Mouse (Mus musculus) 3134 (cell line): ENCODE data around the gene H2afy2.

Experiments used
- DNase-seq: peaks from one replicate; pipeline ENCODE4 v3.0.0-alpha.2; 2011; ENCODE audit warnings: low spot score; ENCODE audit not compliant: insufficient read length; ENCODE audit errors: extremely low read depth

Gene H2afy2

GRCm38 (mm10) chr10:61783621-61784251, at the start of gene H2afy2:
Gene H2afy2 (minus strand): TSS chr10:61784147.
- DNase-seq: no peak

GRCm38 (mm10) chr10:61832713-61833112, 48.8 kb upstream of the H2afy2 start:
- DNase-seq: no peak

GRCm38 (mm10) chr10:61831741-61832140, 47.8 kb upstream of the H2afy2 start:
- no peak for DNase-seq

GRCm38 (mm10) chr10:61831251-61831650, 47.3 kb upstream of the H2afy2 start:
- no peak for DNase-seq

- DNase-seq: no peak
These were observed 46.9 kb upstream of the H2afy2 start for GRCm38 (mm10) chr10:61830817-61831216.

GRCm38 (mm10) chr10:61829046-61829445, 45.1 kb upstream of the H2afy2 start:
- DNase-seq: no peak

GRCm38 (mm10) chr10:61827950-61828936, 44.3 kb upstream of the H2afy2 start:
- no peak for DNase-seq

- DNase-seq: no peak
These were observed 42.9 kb upstream of the H2afy2 start for GRCm38 (mm10) chr10:61826753-61827435.

GRCm38 (mm10) chr10:61825979-61826752, 42.2 kb upstream of the H2afy2 start:
- no peak for DNase-seq

GRCm38 (mm10) chr10:61825536-61825935, 41.6 kb upstream of the H2afy2 start:
- no peak for DNase-seq

- no peak for DNase-seq
These were observed 39.8 kb upstream of the H2afy2 start for GRCm38 (mm10) chr10:61823731-61824115.

GRCm38 (mm10) chr10:61822968-61823730, 39.2 kb upstream of the H2afy2 start:
- DNase-seq: no peak

GRCm38 (mm10) chr10:61820050-61820449, 36.1 kb upstream of the H2afy2 start:
- no peak for DNase-seq

- DNase-seq: no peak
These were observed 28.0 kb upstream of the H2afy2 start for GRCm38 (mm10) chr10:61811987-61812386.

- no peak for DNase-seq
These were observed 14.2 kb upstream of the H2afy2 start for GRCm38 (mm10) chr10:61798133-61798576.

- DNase-seq: no peak
These were observed 11.5 kb upstream of the H2afy2 start for GRCm38 (mm10) chr10:61795458-61795857.

GRCm38 (mm10) chr10:61794971-61795370, 11.0 kb upstream of the H2afy2 start:
- DNase-seq: no peak

- no peak for DNase-seq
These were observed 9.1 kb upstream of the H2afy2 start for GRCm38 (mm10) chr10:61793015-61793414.

GRCm38 (mm10) chr10:61788499-61788898, 4.6 kb upstream of the H2afy2 start:
- DNase-seq: no peak
